Mouse (Mus musculus) T-cell, adult 2 months (primary cell): ENCODE results near the gene Plekha6.

Experiments
- DNase-seq: peaks from one replicate; pipeline ENCODE4 v3.0.0; 2022; ENCODE audit warnings: low spot score

The Plekha6 gene

GRCm38 (mm10) chr1:133245690-133246619 is 81.9 kb downstream of the Plekha6 start:
- no peak for DNase-seq

GRCm38 (mm10) chr1:133247189-133247588 is 83.2 kb downstream of the Plekha6 start:
- no peak for DNase-seq

GRCm38 (mm10) chr1:133250761-133251160 is 86.8 kb downstream of the Plekha6 start:
- DNase-seq, result no peak

- DNase-seq, result no peak
Measured at GRCm38 (mm10) chr1:133251625-133252034, 87.6 kb downstream of the Plekha6 start.

GRCm38 (mm10) chr1:133252251-133252650 is 88.2 kb downstream of the Plekha6 start:
- no peak for DNase-seq

GRCm38 (mm10) chr1:133252801-133253531 is 89.0 kb downstream of the Plekha6 start:
- DNase-seq, result peak; percentile 3

GRCm38 (mm10) chr1:133253532-133253866 is 89.5 kb downstream of the Plekha6 start:
- DNase-seq, result no peak

GRCm38 (mm10) chr1:133254226-133254625 is 90.2 kb downstream of the Plekha6 start:
- no peak for DNase-seq

GRCm38 (mm10) chr1:133254856-133255764 is 91.1 kb downstream of the Plekha6 start:
- DNase-seq, result no peak

GRCm38 (mm10) chr1:133255776-133256175 is 91.8 kb downstream of the Plekha6 start:
- no peak for DNase-seq

- no peak for DNase-seq
Measured at GRCm38 (mm10) chr1:133256347-133256746, 92.3 kb downstream of the Plekha6 start.

- DNase-seq, result no peak
Measured at GRCm38 (mm10) chr1:133258694-133259093, 94.7 kb downstream of the Plekha6 start.

GRCm38 (mm10) chr1:133262628-133263027 is 98.6 kb downstream of the Plekha6 start:
- DNase-seq, result no peak

- DNase-seq, result no peak
Measured at GRCm38 (mm10) chr1:133263134-133263533, 99.1 kb downstream of the Plekha6 start.

GRCm38 (mm10) chr1:133264367-133264766 is 100.4 kb downstream of the Plekha6 start:
- no peak for DNase-seq

GRCm38 (mm10) chr1:133265114-133265766 is 101.2 kb downstream of the Plekha6 start:
- DNase-seq, result no peak

GRCm38 (mm10) chr1:133267094-133267493 is 103.1 kb downstream of the Plekha6 start:
- DNase-seq, result no peak

GRCm38 (mm10) chr1:133267813-133268492 is 103.9 kb downstream of the Plekha6 start:
- no peak for DNase-seq

GRCm38 (mm10) chr1:133268503-133268902 is 104.5 kb downstream of the Plekha6 start:
- DNase-seq, result no peak

- no peak for DNase-seq
Measured at GRCm38 (mm10) chr1:133270336-133270735, 106.3 kb downstream of the Plekha6 start.

GRCm38 (mm10) chr1:133274163-133274562 is 110.2 kb downstream of the Plekha6 start:
- DNase-seq, result no peak
